Mouse (Mus musculus) cerebellum, postnatal 25 days (tissue): ENCODE results near the gene Sec24c.
"Not testable (repeated sequence)": the region's sequence is repeated elsewhere in the genome, so short reads cannot be mapped to it uniquely, and the experiment has no call there.

Experiments
- DNase-seq, 2 experiments: peaks; one replicate each; pipeline ENCODE4 v3.0.0; 2021; ENCODE audit warnings: mixed read lengths in 2 of 2

Sec24c gene

DNA sequence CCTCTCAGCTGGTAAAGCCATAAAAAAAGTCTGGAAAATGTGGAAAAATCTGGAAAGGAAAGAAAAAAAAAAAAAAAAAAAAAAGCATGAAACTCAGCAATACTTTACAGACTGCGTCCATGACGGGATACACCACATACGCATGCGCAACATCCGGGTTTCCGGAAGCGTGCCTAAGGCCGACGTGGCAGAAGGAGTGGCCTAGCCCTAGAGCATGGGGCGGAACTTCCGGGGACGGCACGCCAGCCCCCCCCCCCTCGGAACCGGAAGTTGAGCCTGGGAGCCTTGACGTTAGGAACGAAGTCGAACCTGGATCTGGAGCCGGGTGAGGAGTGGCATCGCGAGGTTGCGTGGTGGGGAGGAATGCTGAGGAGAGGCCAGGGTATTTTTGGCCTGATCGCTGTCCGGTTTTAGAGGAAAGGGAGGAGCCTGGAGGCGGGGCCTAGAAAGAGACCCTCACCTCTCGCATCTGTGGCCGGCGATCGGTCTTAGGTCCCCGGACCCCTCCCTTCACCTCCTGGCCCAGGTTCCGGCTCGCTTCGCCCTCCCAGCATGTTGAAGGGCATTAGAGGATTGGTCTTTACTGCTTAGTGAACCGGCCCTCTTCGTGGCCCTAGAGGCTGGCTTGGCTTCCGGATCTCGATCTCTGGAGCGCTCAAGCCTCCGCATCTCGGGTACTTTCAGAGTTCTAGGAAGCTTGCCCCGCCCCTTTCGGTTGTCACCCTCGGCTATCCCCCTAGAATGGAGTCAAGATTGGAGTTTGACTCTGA, at the start of gene Sec24c:
TSS of gene Sec24c (plus strand) at position 245 of the 770 bp plus-strand sequence.
- DNase-seq: peak; percentile 97 to 100

DNA sequence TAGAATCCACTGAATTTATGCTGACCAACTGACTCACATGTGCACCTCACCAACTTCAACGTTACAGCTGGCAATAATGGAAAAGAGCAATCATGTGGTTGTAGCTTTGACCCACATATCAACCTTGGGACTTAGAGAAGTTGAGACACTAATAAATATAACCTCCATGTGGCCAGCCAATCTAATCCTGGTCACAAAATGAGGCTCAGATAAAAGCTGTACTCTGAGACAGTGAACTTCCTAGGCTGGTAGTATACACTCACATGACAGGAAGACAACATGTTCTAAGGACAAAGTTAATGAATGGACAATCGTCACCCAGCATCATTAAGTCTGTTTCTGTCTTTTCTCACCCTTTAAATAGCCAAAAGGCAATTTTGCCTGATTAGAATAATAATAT, 47.7 kb upstream of the Sec24c start:
- DNase-seq: no peak

DNA sequence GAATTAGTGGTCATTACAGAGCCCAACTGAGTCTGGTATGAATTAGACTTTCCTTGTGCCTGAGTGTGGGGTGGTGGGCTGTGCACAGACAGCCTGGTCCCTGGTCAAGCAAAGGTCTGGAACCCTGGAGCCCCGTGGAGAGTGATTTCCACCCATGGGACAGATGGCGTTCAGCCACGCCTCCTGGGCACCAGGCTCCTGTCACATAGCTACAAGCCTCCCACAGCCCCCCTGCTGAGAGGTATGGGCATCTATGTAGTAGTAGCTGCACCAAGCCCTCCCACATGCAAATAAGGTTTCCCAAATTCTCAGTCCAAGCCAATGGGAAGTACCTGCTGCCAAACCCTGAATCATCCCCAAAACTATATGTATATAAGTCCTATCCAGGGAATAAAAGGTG, 47.1 kb upstream of the Sec24c start:
- DNase-seq: peak; percentile 50 to 61

DNA sequence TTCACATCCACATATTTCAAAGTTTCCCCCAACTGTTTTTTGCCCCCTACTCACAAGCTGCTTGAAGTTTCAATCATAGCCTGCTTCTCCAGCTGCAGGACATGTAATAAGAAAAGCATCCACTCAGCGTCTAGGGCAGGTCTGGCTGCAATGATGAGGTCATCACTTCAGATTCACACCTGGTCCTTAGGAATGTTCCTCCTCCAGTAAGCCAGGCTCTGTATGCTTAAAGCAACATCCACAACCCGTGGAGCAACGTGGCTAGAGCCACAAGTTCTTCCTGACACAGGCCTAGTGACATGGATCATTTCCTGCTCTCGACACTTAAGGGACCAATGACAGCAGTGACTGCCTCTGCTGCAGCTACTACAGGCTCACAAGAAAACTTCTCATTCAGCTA, 42.9 kb upstream of the Sec24c start:
- no peak for DNase-seq

DNA sequence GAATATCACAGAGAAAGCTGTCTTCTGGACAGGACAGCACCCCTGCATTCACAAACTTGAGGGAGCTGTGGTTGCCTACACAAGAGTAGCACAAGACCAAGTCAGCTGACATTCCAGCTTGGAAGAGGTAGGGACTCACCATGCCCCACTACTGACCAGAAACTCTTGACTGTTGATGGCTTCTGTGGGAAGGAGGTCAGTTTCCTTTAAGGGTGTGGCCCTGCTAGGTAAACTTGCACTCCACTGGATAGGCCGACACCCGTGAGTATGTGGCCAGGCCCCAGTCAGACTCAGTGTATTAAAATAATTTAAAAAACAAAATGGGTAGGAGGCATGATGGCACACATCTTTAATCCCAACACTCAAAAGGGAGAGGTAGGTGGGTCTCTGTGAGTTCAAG, 38.6 kb upstream of the Sec24c start:
- no peak for DNase-seq

DNA sequence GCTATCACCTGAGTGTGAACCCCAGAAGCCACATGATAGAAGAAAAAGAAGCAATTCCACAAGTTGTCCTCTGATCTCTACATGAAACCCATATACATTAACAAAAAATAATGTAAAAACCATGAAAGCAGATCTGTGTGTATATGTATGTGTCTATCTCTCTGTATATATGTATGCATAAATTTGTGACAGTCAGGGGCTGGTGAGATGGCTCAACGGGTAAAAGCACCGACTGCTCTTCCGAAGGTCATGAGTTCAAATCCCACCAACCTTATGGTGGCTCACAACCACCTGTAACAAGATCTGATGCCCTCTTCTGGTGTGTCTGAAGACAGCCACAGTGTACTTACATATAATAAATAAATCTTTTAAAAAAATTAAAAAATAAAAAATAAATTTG, 37.1 kb upstream of the Sec24c start:
- not testable (repeated sequence) for DNase-seq

DNA sequence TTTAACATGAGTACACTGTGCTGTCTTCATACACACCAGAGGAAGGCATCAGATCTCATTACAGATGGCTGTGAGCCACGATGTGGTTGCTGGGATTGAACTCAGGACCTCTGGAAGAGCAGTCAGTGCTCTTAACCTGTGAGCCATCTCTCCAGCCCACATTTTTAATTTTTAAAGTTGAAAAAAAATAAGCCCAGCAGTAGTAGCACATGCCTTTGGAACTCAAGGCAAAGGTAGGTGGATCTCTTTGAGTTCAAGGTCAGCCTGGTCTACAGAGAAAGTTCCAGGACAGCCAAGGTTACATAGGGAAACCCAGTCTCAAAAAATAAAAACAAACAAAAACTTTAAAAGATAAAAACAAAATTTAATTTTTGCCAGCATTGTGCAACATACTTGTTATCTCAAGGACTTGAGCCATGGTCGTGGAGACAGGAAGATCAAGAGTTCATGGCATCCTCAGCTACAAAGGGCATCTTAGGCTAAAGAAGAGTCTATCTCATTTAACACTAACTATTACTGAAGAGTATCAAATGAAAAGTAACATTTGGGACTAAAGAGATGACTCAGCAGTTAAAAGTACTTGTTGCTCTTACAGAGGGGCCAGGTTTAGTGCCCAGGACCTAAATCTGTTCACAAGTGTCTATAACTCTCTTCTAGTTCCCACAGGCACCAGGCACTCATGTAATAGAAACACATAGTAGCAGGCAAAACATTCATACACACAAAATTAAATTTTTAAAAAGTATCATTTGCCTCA, 36.1 kb upstream of the Sec24c start:
- DNase-seq: no peak

DNA sequence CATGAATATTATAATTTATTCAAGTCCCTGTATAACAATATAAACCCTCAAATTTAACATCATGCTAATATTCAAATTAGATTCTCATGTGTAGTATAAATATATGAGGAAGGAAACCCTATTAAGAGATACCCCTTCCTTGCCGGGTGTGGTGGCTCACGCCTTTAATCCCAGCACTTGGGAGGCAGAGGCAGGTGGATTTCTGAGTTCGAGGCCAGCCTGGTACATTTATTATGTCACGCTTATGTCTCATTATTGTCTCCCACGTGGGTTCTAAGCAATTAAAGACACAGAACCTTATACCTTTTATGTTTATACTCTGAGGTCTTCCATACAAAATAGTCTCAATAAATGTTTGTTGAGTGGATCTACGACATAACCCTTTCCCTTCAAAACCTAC, 35.4 kb upstream of the Sec24c start:
- DNase-seq: no peak

DNA sequence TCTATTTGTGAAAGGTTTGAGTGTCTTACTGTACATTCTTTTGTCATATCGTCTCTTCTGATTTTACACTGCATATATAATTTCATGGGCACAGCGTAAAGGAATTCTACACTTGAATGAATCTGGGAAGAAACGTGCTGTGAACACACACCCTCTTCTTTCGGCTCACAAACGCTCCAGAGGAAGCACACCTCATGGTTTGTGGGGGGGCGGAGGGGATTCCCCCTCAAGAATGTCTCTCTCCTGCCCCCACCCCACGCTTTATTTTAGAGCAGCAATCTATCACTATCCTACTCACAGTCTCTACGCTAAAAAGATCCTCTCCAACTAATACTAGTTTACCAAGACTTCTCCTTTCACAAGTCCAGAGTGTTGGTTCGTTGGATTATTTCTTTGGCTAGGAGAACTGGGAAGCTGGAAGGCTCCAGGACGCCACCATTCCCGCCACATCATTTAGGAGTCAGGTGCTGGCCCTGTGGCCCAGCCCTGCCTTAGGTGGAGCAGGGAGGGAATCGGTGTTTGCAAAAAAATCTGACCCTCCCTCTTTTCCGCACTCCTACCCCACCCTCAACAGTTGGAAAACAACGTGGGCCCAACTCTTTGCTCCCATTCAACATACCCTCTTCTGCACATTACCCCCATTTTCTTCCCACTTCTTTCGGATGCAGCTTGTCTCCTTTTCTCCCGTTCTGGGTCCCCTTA, 34.0 kb upstream of the Sec24c start:
- DNase-seq: peak in 1 of 2 experiments; percentile 48

DNA sequence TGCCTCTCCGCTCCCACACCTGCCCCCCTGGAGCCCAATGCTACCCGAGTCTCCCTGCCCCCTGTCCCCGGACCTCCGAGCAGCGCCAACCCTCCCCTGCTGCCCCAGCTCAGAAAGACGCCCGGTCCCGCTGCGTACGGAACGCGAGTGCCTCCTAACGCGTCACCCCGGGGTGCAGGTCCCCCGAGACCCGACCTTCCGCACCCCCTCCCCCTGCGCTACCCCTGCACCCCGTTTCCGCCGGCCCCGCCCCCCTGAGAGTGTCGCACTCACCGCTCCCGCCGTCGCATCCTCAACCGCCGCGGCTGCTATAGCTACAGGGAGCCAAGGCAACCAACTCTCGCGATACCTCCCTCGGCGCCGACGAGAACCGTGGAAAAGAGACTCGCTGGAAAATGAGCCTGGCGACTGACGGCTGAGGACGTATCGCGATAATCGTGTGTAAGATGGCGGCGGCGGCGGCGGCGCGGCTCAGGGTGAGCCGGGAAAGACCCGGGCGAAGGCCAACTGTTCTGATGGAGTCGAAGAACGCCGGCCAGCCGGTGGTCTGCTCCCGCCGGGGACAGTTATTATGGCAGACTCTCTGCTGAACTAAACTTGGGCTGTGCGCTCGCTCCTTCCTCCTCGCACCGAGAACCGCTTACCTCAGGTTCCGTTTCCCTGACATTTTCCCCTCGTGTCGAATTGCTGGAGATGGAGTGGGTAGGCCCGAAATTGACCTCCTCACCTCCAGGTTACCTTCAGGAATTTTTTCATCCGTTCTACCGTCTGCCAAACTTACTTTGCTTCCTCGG, 33.3 kb upstream of the Sec24c start, which contains the start of gene Usp54:
TSS of gene Usp54 (minus strand) at position 420 of the 794 bp plus-strand sequence.
- DNase-seq: peak; percentile 96 to 98

DNA sequence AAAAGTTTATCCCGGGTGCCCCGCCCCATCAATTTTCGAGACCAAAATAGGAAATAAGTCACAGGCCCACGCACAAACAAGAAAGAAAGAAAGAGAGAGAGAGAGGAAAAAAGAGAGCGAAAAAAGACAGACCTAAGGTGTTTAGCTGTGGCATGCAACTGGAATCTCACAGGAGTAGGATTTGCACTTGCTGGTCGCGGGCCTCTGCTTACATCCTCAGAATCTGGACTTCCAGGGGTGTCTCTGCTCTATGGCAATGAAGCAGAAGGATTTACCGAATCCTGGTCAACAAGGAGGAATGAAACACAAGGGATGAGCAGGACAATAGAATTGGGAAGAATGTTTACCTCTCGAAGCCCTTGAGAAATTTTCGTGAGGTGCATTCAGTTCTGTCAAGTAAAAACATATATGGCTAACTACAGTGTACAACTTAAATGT, 32.7 kb upstream of the Sec24c start:
- no peak for DNase-seq

DNA sequence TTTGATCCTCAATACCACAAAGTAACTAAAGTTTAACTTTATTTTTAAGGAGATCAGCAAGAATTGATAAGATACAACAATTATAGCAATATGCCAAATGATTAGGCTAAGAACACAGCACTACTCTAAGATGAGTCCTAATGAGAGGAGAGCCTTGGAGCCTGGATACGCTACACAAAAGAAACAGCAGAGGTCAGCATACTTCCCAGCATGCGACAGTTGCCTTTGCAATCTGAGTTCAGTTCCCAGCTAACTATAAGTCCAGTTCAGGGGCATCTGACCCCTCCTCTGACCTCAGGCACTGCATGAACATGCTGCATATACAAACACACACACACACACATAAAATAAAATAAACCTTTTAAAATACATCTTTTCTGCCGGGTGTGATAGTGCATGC, 28.6 kb upstream of the Sec24c start:
- DNase-seq: no peak

DNA sequence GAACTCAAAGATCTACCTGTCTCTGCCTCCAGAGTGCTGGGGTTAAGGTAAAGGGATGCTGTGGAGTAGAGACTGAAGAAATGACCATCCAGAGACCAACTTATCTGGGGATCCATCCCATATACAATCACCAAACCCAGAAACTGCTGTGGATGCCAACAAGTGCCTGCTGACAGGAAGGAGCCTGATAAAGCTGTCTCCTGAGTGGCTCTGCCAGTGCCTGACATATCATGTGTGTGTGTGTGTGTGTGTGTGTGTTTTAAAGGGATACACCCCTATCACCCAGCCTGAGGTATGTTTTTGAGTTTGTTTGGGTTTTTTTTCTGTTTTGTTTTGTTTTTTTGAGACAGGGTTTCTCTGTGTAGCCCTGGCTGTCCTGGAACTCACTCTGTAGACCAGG, 27.7 kb upstream of the Sec24c start:
- no peak for DNase-seq

DNA sequence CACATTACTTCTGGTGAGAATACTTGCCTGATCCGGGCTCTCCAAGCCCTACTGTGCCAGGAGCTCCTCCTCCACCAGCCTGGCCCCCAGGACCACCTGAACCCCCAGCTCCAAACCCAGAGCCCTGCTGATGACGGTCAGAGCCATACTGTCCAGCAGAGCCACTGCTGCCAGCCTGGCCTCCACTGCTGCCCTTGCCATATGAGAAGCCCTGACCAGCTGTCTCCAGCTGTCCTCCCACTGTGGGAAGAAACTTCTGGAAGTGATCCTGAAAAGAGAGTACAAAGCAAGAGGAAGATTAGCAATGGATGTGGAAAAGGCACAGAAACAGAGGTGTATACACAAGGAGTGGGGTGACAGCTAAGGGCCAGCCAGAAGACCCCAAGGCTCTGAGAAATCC, 23.1 kb upstream of the Sec24c start:
- no peak for DNase-seq

DNA sequence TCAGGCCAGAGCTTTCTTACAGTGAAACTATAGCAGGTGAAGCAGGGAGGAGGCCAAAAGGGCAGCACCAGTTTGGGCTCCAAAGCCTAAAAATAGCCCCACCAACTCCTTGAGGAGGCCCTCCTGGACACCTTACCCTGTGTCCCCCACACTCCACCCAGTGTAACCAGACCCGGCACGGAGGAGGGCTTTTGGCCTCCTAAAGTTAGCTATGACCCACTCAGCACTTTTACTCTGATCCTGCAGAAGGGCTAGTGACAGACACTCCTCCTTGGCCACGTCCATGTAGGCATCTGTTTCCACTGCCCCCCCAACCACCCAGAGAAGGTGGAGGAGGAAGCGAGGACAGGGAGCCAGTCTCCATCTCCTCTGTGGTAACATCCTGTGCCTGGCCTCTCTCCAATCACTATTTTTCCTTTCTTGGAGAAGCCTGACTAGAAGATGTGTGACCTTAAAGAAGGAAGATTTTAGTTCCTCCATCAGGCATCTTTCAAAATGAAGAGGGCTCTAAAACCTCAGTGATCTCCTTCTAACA, 22.3 kb upstream of the Sec24c start:
- no peak for DNase-seq

DNA sequence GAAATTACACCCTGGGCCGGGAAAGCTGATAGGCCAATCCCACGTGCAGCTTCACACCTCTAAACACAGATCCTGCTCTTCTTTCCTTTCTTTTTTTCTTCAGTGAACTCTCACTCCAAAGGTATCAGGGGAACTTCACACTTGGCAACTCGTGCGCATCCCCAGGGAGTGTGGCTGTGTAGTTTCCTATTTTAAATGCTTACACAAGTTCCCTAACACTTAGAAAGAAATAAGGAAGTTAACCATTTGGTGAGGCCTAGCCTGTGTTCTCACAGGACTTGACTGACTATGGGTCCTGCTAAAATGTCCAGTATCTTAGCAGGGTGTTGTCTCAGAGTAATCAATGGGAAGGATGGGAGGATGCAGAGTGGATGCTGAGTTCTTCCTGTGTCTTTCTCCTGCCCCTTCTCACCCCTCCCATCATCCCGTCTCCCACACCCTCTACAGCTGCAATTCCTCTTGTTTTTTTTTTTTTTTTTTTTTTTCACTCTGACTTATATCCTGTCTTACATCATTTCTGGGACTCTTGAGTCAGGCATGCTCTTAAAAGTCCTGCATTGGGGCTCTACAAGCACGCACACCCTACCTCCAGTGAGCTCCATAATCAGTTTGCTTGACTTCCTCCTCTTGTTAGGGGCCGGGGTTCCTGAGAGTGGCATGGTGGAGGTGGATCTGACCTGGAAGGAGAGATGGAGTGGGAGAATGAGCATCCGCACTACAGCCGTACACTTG, 19.3 kb upstream of the Sec24c start:
- DNase-seq: no peak

DNA sequence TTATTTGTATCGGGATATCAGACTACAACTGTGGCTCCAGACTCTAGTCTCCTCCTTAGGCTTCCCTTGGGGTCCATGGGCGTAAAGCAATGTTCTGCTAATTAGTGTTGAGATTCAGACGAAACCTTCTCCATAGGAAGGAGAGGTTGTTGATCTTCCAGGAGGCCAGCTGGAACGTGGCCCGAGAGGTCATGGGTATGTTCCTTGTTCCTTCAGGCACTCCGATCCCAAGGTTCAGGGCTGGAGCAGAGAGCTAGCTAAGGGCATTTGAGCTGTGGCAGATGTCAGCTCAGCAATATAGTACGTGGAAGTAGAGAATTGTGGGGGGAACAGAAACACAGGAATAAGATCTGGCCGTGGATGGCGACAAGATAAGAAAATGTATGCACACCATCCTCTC, 18.4 kb upstream of the Sec24c start:
- no peak for DNase-seq

DNA sequence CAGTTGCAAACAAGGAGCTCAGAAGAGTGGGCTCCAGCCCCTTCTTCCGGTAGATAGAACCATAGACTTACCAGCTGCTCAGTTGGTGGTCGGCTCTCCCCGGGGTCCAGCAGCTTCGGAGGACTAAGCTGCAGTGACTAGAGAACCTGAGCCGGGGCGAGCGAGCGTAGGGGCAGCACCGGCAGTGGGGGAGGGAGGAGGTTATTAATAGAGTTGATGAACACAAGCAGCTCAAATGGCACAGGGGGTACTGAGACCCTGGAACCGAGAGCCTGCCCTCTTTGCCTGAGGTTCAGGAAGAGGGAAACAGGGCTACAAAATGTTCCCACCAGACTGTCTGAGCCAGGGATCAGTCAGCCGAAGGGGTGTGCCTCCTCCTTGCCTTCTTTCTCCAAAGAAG, 17.7 kb upstream of the Sec24c start, which contains the start of gene Myoz1:
TSS of gene Myoz1 (minus strand) at position 180 of the 400 bp plus-strand sequence.
- no peak for DNase-seq

DNA sequence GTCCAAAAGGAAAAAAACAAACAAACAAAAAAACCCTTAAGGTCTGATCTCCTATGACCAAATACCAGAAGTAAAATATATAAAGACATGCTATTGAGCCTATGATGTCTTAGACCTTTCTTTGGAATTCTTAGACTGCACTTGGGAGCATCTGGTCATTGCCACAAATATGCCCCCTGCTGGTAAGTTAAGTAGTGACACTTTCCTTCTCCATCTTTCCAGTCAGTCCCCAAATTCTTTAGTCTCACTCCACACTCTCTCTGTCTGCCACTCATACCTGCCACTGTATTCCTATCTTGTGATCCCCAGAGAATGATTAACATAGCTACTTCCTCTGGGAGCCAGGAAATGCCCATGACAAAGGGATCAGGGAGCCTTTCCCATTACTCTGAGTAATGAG, 15.8 kb upstream of the Sec24c start:
- peak in 1 of 2 experiments; percentile 44 for DNase-seq

DNA sequence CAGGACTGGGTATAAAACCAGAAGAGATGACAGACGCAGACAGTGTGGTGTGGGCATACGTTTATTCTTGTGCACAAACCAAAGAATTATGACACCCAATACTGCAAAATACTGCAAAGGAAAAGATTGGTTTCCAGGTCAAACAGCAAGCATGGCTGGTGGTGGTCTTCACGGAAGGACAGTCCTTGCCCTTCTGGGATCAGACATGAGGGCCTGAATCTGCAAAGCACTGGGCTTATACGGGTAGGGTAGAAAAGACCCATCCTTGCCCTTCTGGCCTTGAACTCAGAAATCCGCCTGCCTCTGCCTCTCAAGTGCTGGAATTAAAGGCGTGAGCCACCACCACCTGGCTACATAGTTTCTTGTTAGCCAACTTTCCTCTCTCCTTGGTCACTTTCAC, 15.2 kb upstream of the Sec24c start:
- DNase-seq: no peak

DNA sequence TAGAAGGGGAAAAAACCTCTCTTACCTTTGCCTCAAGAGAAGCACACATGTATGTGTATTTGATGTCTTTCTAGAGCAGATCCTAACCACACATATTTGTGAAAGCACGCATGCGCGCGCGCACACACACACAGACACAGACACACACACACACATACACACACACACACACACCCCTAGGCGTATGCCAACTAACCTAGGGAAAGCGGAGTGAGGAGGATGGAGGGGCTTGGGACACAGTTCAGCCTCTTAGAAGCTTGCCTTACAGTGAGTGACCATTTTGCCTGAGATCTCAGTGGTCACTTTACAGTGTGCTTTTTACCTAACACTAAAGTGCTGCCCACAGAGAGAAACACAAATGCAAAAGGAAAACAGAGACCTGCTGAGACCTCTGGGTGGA, 14.4 kb upstream of the Sec24c start:
- no peak for DNase-seq
